Mouse (Mus musculus): ENCODE results near the gene Thrap3. TPM values are rescaled to one million over a fixed set of nuclear protein-coding genes. Genes with fewer than 3 reads are reported as not detected.
"Not testable (repeated sequence)": the region's sequence is repeated elsewhere in the genome, so short reads cannot be mapped to it uniquely, and the experiment has no call there.

Gene Thrap3
- total RNA-seq, 2 experiments from 2014 or later: 149 to 158 TPM

DNA sequence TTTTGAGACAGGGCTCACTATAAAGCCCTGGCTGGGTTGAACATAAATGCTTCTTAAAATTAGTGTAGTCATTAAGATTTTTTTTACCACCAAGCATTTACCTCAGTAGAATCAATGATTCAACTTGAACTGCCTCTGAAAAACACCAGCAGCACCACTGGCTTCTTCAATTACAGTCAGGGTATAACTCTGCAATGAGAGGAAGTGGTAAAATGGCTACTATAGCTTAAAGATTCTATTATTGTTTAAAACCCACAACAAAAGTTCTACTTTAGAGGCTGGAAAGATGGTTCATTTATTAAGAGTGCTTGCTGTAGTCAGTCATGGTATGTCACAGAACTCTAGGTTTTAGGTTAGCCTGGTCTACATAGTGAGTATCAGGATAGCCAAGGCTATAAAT, 8.3 kb downstream of the Thrap3 start:
- no peak for DNase-seq (ENCODE audit: extremely low spot score in 1 of 2, low spot score in 2 of 2)
- intact Hi-C loops (cut with DNase I): no loop called here
- Histone ChIP-seq H3K4me3 (no peak overlapping the region), H3K27ac (no peak overlapping the region)
- TF ChIP-seq CTCF (IDR thresholded peaks at IDR 0.05): no peak

DNA sequence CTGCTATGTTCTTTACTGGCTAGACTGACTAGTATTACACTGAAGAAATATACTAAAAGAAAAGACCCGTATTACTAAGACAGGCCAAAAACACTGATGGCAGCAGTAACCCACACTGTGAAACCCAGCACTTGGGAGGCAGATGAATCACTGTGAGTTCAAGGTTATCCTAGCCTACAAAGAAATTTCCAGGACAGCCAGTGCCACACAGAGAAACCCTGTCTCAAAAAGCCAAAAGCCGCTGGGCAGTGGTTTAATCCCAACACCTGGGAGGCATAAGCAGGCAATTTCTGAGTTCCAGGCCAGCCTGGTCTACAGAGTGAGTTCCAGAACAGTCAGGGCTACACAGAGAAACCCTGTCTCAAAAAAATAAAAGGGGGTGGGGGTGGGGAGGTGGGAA, 11.9 kb downstream of the Thrap3 start:
- Histone ChIP-seq H3K4me3 (no peak overlapping the region), H3K27ac (no peak overlapping the region)
- intact Hi-C loops (cut with DNase I): no loop called here
- no peak for DNase-seq (ENCODE audit: extremely low spot score in 1 of 2, low spot score in 2 of 2)
- no peak for TF ChIP-seq CTCF (IDR thresholded peaks at IDR 0.05)

DNA sequence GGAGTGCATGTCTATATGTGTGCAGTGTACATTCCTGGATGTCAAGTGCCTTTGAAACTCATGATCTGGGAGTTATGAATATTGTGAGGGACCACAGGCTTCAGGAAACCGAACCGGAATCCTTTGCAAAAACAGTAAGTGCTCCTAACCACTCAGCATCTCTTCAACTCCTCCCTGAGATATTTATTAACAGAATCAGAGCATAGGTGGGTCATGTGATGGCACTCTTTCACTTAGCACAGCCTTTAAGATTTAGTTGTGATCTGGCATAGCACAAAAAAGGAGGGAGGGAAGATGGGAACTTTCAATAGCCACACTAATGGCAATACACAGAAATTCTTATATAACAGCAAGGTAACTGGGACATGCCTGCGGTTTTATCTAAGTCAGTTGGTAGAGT, 15.5 kb downstream of the Thrap3 start:
- Histone ChIP-seq H3K27ac (no peak overlapping the region), H3K4me3 (no peak overlapping the region)
- DNase-seq (ENCODE audit: extremely low spot score in 1 of 2, low spot score in 2 of 2): no peak
- intact Hi-C loops (cut with DNase I): no loop called here
- no peak for TF ChIP-seq CTCF (IDR thresholded peaks at IDR 0.05)

DNA sequence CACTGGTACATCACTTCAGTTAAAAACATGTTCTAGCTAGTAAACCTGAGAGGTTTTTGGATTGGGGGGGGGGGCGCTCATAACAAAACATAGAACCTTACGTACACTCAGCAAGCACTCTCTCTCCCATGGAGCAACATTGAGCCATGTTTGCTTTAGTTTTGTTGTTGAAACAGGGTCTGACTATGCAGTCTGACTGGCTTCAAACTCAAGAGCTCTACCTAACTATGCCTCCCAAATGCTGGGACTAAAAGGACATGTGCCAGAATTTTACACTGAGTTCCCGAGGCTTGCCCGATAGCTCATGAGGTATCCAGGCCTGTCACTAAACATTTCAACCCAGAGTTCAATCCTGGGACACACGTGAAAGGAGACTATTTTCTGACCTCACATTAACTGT, 19.5 kb downstream of the Thrap3 start:
- DNase-seq (ENCODE audit: extremely low spot score in 1 of 2, low spot score in 2 of 2): no peak
- no peak overlapping the region for H3K27ac ChIP-seq
- H3K4me3 ChIP-seq: no peak overlapping the region
- intact Hi-C loops (cut with DNase I): no loop called here
- TF ChIP-seq CTCF (IDR thresholded peaks at IDR 0.05): no peak

GRCm38 (mm10) chr4:126181170-126181957, 21.2 kb downstream of the Thrap3 start:
- intact Hi-C loops (cut with DNase I): loop anchor here (1.0 kb wide), 1 partner anchor 81 kb away; the partner anchor contains the start of gene Trappc3
- Histone ChIP-seq H3K27ac (no peak overlapping the region), H3K4me3 (no peak overlapping the region)
- no peak for DNase-seq (ENCODE audit: extremely low spot score in 1 of 2, low spot score in 2 of 2)
- peak; percentile 80 for TF ChIP-seq CTCF (IDR thresholded peaks at IDR 0.05)

DNA sequence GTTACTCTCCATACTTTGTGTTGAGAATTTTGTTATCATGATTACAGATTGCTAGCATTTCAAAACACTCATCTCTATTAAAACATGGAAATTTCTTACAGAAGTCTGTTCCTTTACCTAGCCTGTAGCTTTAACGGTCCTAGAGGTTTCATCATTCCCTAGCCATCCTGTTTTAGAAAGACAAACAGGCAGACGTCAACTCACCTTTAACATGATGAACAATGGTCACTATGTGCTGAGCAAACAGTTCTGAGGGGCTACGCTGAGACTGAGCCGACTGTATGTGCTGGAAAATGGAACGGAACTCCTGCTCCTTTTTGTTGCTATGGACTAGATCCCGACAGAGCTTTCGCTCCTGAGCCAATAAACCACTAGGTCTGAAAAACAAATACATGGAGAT, 26.6 kb downstream of the Thrap3 start:
- H3K27ac ChIP-seq; H3K4me3 ChIP-seq; intact Hi-C loops (cut with DNase I); DNase-seq (ENCODE audit: extremely low spot score in 1 of 2, low spot score in 2 of 2): not testable (repeated sequence)

DNA sequence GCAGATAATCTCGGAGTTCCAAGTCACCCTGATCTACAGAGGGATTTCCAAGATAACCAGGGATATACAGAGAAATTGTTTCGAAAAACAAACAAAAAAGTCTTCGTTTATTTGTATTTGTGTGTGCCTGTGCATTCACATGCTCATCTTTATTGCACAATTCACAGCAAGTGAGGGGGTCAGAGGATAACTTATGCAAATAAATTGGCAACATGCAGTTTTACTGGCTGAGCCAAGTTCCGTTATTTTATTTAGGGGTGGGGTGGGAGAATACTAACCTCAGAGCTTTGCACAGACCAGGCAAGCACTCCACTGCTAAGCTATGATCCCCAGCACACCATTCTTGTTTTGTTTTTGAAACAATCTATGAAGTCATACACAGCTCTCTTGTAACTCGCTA, 28.8 kb downstream of the Thrap3 start:
- intact Hi-C loops (cut with DNase I): no loop called here
- H3K4me3 ChIP-seq: no peak overlapping the region
- no peak for TF ChIP-seq CTCF (IDR thresholded peaks at IDR 0.05)
- DNase-seq (ENCODE audit: extremely low spot score in 1 of 2, low spot score in 2 of 2): no peak
- H3K27ac ChIP-seq: no peak overlapping the region

GRCm38 (mm10) chr4:126170737-126171136, 31.8 kb downstream of the Thrap3 start:
- intact Hi-C loops (cut with DNase I); H3K27ac ChIP-seq; H3K4me3 ChIP-seq; DNase-seq (ENCODE audit: extremely low spot score in 1 of 2, low spot score in 2 of 2): not testable (repeated sequence)

DNA sequence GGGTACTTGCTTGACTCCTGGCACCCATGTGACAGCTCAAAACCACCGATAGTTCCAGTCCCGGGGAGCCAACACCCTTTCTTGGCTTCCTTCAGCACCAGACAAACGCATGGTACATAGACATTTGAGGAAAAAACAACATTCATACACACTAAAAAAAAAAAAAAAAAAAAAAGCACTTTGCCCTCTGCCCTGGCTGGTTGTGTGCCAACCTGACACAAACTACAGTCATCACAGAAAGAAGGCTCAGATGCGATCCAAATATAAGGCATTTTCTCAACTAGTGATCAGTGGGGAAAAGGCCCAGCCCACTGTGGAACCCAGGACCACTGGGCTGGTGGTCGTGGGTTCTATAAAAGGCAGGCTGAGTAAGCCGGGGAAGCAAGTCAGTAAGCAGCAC, 33.7 kb downstream of the Thrap3 start:
- H3K4me3 ChIP-seq: no peak overlapping the region
- DNase-seq (ENCODE audit: extremely low spot score in 1 of 2, low spot score in 2 of 2): no peak
- no peak overlapping the region for H3K27ac ChIP-seq
- no peak for TF ChIP-seq CTCF (IDR thresholded peaks at IDR 0.05)
- intact Hi-C loops (cut with DNase I): no loop called here

- no peak overlapping the region for H3K27ac ChIP-seq
- H3K4me3 ChIP-seq: no peak overlapping the region
- no peak for TF ChIP-seq CTCF (IDR thresholded peaks at IDR 0.05)
- intact Hi-C loops (cut with DNase I): no loop called here
- DNase-seq (ENCODE audit: extremely low spot score in 1 of 2, low spot score in 2 of 2): no peak
Observed at GRCm38 (mm10) chr4:126166084-126166483, 36.5 kb downstream of the Thrap3 start.

- H3K27ac ChIP-seq; DNase-seq (ENCODE audit: extremely low spot score in 1 of 2, low spot score in 2 of 2); intact Hi-C loops (cut with DNase I); H3K4me3 ChIP-seq: not testable (repeated sequence)
Observed at GRCm38 (mm10) chr4:126165092-126165491, 37.5 kb downstream of the Thrap3 start.

DNA sequence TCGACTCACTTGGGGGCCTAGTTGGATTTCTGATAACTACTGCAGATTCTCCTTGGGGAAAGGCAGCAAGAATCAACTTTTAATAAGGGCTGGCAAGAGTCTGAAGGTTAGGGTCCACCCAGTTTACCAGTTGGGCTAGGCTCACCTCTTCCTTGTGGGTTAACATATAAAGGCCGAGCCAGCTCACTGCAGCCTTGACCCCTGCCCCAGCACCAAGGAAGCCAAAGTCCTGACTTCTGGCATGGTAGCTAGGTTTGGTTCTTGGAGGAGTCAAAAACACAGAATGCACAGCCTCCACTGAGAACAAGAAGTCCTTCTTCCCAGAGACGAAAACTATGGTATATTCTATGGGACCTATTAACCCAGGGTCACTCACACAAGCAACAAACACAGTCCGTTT, 38.9 kb downstream of the Thrap3 start:
- Histone ChIP-seq H3K4me3 (no peak overlapping the region), H3K27ac (no peak overlapping the region)
- no peak for DNase-seq (ENCODE audit: extremely low spot score in 1 of 2, low spot score in 2 of 2)
- no peak for TF ChIP-seq CTCF (IDR thresholded peaks at IDR 0.05)
- intact Hi-C loops (cut with DNase I): loop anchor here (5.0 kb wide), 1 partner anchor 76 kb away; no protein-coding TSS in a partner anchor

DNA sequence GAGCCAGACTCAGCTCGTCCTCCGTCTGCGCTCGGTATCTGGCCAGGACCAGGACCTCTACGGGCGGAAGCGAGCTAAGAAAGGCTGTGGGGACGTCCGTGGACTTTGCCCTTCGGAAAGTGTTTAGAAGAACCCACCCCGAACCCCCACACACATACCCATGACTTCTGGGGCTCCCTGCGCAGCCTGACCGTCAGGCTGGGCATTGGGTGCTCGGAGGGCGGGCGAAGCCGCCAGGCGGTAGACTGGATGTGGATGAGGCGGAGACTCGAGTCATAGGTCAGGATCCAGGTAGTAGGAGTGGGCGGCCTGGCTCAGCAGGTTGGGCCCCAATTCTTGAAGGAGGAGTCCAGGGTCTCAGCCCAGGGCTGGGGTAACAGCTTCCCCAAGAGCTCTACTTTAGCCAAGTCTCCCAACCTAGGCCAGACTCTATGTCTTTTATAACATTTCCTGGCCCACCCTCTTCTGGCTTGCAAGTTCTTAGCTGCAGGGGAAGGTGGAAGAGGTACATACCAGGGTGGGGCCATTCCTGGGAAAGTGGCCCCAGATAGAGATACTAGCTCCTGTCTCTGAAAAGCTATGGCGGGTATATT, 39.4 kb downstream of the Thrap3 start, which contains the start of gene Sh3d21:
Gene Sh3d21, minus strand, starts transcription at position 425 of the 593 bp plus-strand sequence.
- intact Hi-C loops (cut with DNase I): loop anchor here (5.0 kb wide), 1 partner anchor 76 kb away; no protein-coding TSS in a partner anchor
- DNase-seq (ENCODE audit: extremely low spot score in 1 of 2, low spot score in 2 of 2): no peak
- H3K4me3 ChIP-seq: peak within 1 kb of the TSS; percentile 71
- TF ChIP-seq CTCF (IDR thresholded peaks at IDR 0.05): no peak
- peak within 1 kb of the TSS; percentile 71 for H3K27ac ChIP-seq

All from left cerebral cortex, adult 2 months (tissue).